Mouse (Mus musculus): Measurements from ENCODE around the gene Zfp866. TPM values are rescaled to one million over a fixed set of nuclear protein-coding genes. Genes with fewer than 3 reads are reported as not detected.
A peak's percentile ranks its signal among the peaks of the same experiment; 100 is the strongest.

Gene Zfp866
- total RNA-seq, 1 experiment: 19.1 TPM

- peak overlapping the region; percentile 70 for H3K27ac ChIP-seq (ENCODE audit: insufficient read depth, low read depth, low read length, poor library complexity, severe bottlenecking)
- H3K9ac ChIP-seq (ENCODE audit: insufficient read depth, low read depth, low read length, poor library complexity, severe bottlenecking): peak overlapping the region; percentile 90
- no peak for DNase-seq (ENCODE audit: low read depth, low spot score)
- H3K4me3 ChIP-seq (ENCODE audit: insufficient read depth in 1 of 2, low read depth in 1 of 2, low read length in 2 of 2, poor library complexity in 1 of 2, severe bottlenecking in 1 of 2): peak overlapping the region; percentile 59 to 68
- no peaks in the 10 kb centered on the region for H3K9me3 ChIP-seq (ENCODE audit: control insufficient read depth, insufficient read depth, low read depth, low read length)
- H3K4me1 ChIP-seq (ENCODE audit: control insufficient read depth in 2 of 2, insufficient read depth in 2 of 2, low read length in 2 of 2, poor library complexity in 1 of 2): peaks cover 2 to 8% of the 10 kb centered on the region in 2 experiments; a peak in 3 of 4 replicates
- H3K36me3 ChIP-seq (ENCODE audit: control insufficient read depth, insufficient read depth, low read length, poor library complexity, severe bottlenecking): no peaks in the 10 kb centered on the region
- in situ Hi-C loops (cut with MboI; ENCODE audit: low sequenced_read_pairs in 2 of 2, unreplicated experiment in 2 of 2): no loop called here
- TF ChIP-seq HCFC1 (IDR thresholded peaks at IDR 0.05; ENCODE audit: borderline replicate concordance, insufficient read depth, low read length) (no peak), MAFK (IDR thresholded peaks at IDR 0.05; ENCODE audit: insufficient read depth, low read depth, low read length) (no peak), CHD2 (IDR thresholded peaks at IDR 0.05; ENCODE audit: low read depth, low read length) (no peak), ZC3H11A (IDR thresholded peaks at IDR 0.05; ENCODE audit: borderline replicate concordance, low read depth, low read length) (no peak), ZNF384 (IDR thresholded peaks at IDR 0.05; ENCODE audit: low read depth, low read length) (no peak)
Measured at GRCm38 (mm10) chr8:69777111-69777510, 13.9 kb downstream of the Zfp866 start.

GRCm38 (mm10) chr8:69775149-69775534 lies 15.8 kb downstream of the Zfp866 start:
- in situ Hi-C loops (cut with MboI; ENCODE audit: low sequenced_read_pairs in 2 of 2, unreplicated experiment in 2 of 2): no loop called here
- H3K9ac ChIP-seq (ENCODE audit: insufficient read depth, low read depth, low read length, poor library complexity, severe bottlenecking): no peak overlapping the region
- H3K4me1 ChIP-seq (ENCODE audit: control insufficient read depth in 2 of 2, insufficient read depth in 2 of 2, low read length in 2 of 2, poor library complexity in 1 of 2): peaks cover 2 to 8% of the 10 kb centered on the region in 2 experiments; a peak in 3 of 4 replicates
- 0 out of 2 replicates have a peak, but pooled peaks cover 2% of the 10 kb centered on the region for H3K36me3 ChIP-seq (ENCODE audit: control insufficient read depth, insufficient read depth, low read length, poor library complexity, severe bottlenecking)
- no peaks in the 10 kb centered on the region for H3K9me3 ChIP-seq (ENCODE audit: control insufficient read depth, insufficient read depth, low read depth, low read length)
- DNase-seq (ENCODE audit: low read depth, low spot score): no peak
- H3K27ac ChIP-seq (ENCODE audit: insufficient read depth, low read depth, low read length, poor library complexity, severe bottlenecking): no peak overlapping the region
- no peak for TF ChIP-seq ZNF384 (IDR thresholded peaks at IDR 0.05; ENCODE audit: low read depth, low read length)
- no peak for TF ChIP-seq ZC3H11A (IDR thresholded peaks at IDR 0.05; ENCODE audit: borderline replicate concordance, low read depth, low read length)
- TF ChIP-seq HCFC1 (IDR thresholded peaks at IDR 0.05; ENCODE audit: borderline replicate concordance, insufficient read depth, low read length): no peak
- TF ChIP-seq MAFK (IDR thresholded peaks at IDR 0.05; ENCODE audit: insufficient read depth, low read depth, low read length): no peak
- no peak for TF ChIP-seq CHD2 (IDR thresholded peaks at IDR 0.05; ENCODE audit: low read depth, low read length)
- no peak overlapping the region for H3K4me3 ChIP-seq (ENCODE audit: insufficient read depth in 1 of 2, low read depth in 1 of 2, low read length in 2 of 2, poor library complexity in 1 of 2, severe bottlenecking in 1 of 2)

DNA sequence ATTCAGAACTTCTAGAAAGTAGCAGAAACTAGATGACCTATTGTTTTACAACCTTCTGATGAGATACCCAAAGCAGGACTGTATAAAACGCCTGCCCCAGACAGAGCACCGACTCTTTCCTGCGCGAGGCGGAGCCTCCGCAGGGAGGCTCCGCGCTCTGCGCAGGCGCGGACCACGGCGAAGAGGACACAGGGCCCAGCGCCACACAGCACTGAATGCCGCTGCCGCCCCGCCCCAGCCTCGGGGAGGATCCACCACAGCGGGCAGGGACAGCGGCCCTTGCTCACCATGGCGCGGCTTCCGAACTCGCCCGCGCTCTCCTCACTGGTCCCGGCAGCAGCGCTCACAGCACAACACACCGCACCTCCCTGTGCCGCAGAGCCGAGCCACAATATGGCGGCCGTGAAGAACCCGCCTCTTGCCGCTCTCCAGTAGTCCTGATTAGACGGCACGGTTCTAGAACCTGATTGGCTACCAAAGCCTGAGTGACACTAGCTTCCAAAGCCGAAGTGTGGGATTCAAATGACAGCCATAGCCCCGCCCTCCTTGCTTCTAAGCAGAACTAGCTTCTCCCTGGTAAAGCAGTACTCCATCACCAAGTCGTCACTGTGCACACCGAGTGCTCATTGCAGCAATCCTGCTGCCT lies 16.4 kb downstream of the Zfp866 start, which contains the start of gene Gm20422:
Gene Gm20422, minus strand, starts transcription at position 384 of the 646 bp plus-strand sequence.
- Histone ChIP-seq H3K9me3 (ENCODE audit: control insufficient read depth, insufficient read depth, low read depth, low read length) (no peaks in the 10 kb centered on the region), H3K4me3 (ENCODE audit: insufficient read depth in 1 of 2, low read depth in 1 of 2, low read length in 2 of 2, poor library complexity in 1 of 2, severe bottlenecking in 1 of 2) (peak within 1 kb of the TSS; percentile 86 to 87), H3K27ac (ENCODE audit: insufficient read depth, low read depth, low read length, poor library complexity, severe bottlenecking) (peak within 1 kb of the TSS; percentile 95), H3K9ac (ENCODE audit: insufficient read depth, low read depth, low read length, poor library complexity, severe bottlenecking) (peak within 1 kb of the TSS; percentile 94), H3K4me1 (ENCODE audit: control insufficient read depth in 2 of 2, insufficient read depth in 2 of 2, low read length in 2 of 2, poor library complexity in 1 of 2) (peaks cover 2 to 8% of the 10 kb centered on the region in 2 experiments; a peak in 3 of 4 replicates), H3K36me3 (ENCODE audit: control insufficient read depth, insufficient read depth, low read length, poor library complexity, severe bottlenecking) (0 out of 2 replicates have a peak, but pooled peaks cover 2% of the 10 kb centered on the region)
- no peak for TF ChIP-seq ZC3H11A (IDR thresholded peaks at IDR 0.05; ENCODE audit: borderline replicate concordance, low read depth, low read length)
- TF ChIP-seq CHD2 (IDR thresholded peaks at IDR 0.05; ENCODE audit: low read depth, low read length): 0 out of 2 replicates have a peak, but pooled peaks have one; percentile 55
- TF ChIP-seq ZNF384 (IDR thresholded peaks at IDR 0.05; ENCODE audit: low read depth, low read length): no peak
- peak; percentile 68; the same call in 1 of the 2 replicates for TF ChIP-seq HCFC1 (IDR thresholded peaks at IDR 0.05; ENCODE audit: borderline replicate concordance, insufficient read depth, low read length)
- in situ Hi-C loops (cut with MboI; ENCODE audit: low sequenced_read_pairs in 2 of 2, unreplicated experiment in 2 of 2): no loop called here
- DNase-seq (ENCODE audit: low read depth, low spot score): peak; percentile 95

GRCm38 (mm10) chr8:69772106-69772505 lies 18.9 kb downstream of the Zfp866 start:
- Histone ChIP-seq H3K36me3 (ENCODE audit: control insufficient read depth, insufficient read depth, low read length, poor library complexity, severe bottlenecking) (peaks cover 5% of the 10 kb centered on the region), H3K4me3 (ENCODE audit: insufficient read depth in 1 of 2, low read depth in 1 of 2, low read length in 2 of 2, poor library complexity in 1 of 2, severe bottlenecking in 1 of 2) (no peak overlapping the region), H3K9me3 (ENCODE audit: control insufficient read depth, insufficient read depth, low read depth, low read length) (no peaks in the 10 kb centered on the region), H3K27ac (ENCODE audit: insufficient read depth, low read depth, low read length, poor library complexity, severe bottlenecking) (no peak overlapping the region), H3K4me1 (ENCODE audit: control insufficient read depth in 2 of 2, insufficient read depth in 2 of 2, low read length in 2 of 2, poor library complexity in 1 of 2) (peaks cover 2 to 6% of the 10 kb centered on the region in 2 experiments; a peak in 3 of 4 replicates), H3K9ac (ENCODE audit: insufficient read depth, low read depth, low read length, poor library complexity, severe bottlenecking) (no peak overlapping the region)
- no peak for DNase-seq (ENCODE audit: low read depth, low spot score)
- in situ Hi-C loops (cut with MboI; ENCODE audit: low sequenced_read_pairs in 2 of 2, unreplicated experiment in 2 of 2): no loop called here
- TF ChIP-seq HCFC1 (IDR thresholded peaks at IDR 0.05; ENCODE audit: borderline replicate concordance, insufficient read depth, low read length) (no peak), MAFK (IDR thresholded peaks at IDR 0.05; ENCODE audit: insufficient read depth, low read depth, low read length) (no peak), ZC3H11A (IDR thresholded peaks at IDR 0.05; ENCODE audit: borderline replicate concordance, low read depth, low read length) (no peak), CHD2 (IDR thresholded peaks at IDR 0.05; ENCODE audit: low read depth, low read length) (no peak), ZNF384 (IDR thresholded peaks at IDR 0.05; ENCODE audit: low read depth, low read length) (no peak)

Data from ES-E14 (cell line).